Mouse (Mus musculus) intestine, embryonic 15.5 days (tissue): ENCODE measurements around the gene Ssbp2. TPM values are rescaled to one million over a fixed set of nuclear protein-coding genes. Genes with fewer than 3 reads are reported as not detected.

ENCODE experiments used
- ATAC-seq: fragments of 200-750 bp; cut with Nextera tagmentation; 2 replicates; pipeline ENCODE4 v1.8.0; 2017; ENCODE audit warnings: moderate TSS enrichment, moderate library complexity
- H3K27ac ChIP-seq: fragments of 300-500 bp; sonication (generic); 2 replicates; pipeline ENCODE4 v1.5.1; 2015; ENCODE audit warnings: mild to moderate bottlenecking, inconsistent platforms
- H3K27me3 ChIP-seq: fragments of 300-500 bp; sonication (generic); replicated peaks from 2 replicates; pipeline ENCODE4 v1.6.1; 2015; ENCODE audit warnings: inconsistent platforms
- H3K36me3 ChIP-seq: fragments of 300-500 bp; sonication (generic); 2 replicates; pipeline ENCODE4 v1.6.1; 2015; ENCODE audit warnings: inconsistent platforms
- H3K4me1 ChIP-seq: fragments of 300-500 bp; sonication (generic); replicated peaks from 2 replicates; pipeline ENCODE4 v1.6.1; 2015; ENCODE audit warnings: inconsistent platforms
- H3K4me2 ChIP-seq: fragments of 300-500 bp; sonication (generic); replicated peaks from 2 replicates; pipeline ENCODE4 v1.6.1; 2015; ENCODE audit warnings: mild to moderate bottlenecking, inconsistent platforms
- H3K4me3 ChIP-seq: fragments of 300-500 bp; sonication (generic); replicated peaks from 2 replicates; pipeline ENCODE4 v1.5.1; 2015; ENCODE audit warnings: inconsistent platforms
- H3K9ac ChIP-seq: fragments of 300-500 bp; sonication (generic); 2 replicates; pipeline ENCODE4 v1.6.1; 2015; ENCODE audit warnings: inconsistent platforms
- H3K9me3 ChIP-seq: fragments of 300-500 bp; sonication (generic); 2 replicates; pipeline ENCODE4 v1.6.1; 2016; ENCODE audit warnings: inconsistent platforms
- WGBS: fragments of 180-500 bp; shearing (Covaris S2); methylation state at CpG from one replicate; pipeline ENCODE4 v1.1.7; 2015; 5-methylcytosine and 5-hydroxymethylcytosine counted together
- polyA plus RNA-seq: library from polyadenylated mRNA; unstranded; fragments of >200 nt; fragmentation: Nextera tagmentation; extraction: Ambion mirVana; gene quantifications from 2 replicates; pipeline ENCODE4 v1.2.1, GENCODE M21; 2015

Gene Ssbp2
- polyA plus RNA-seq, 1 experiment from 2014 or later = 79.3 TPM

- H3K9ac ChIP-seq = no peak overlapping the region
- H3K9me3 ChIP-seq = no peaks in the 10 kb centered on the region
- H3K27me3 ChIP-seq = no peaks in the 10 kb centered on the region
- no peaks in the 10 kb centered on the region for H3K4me1 ChIP-seq
- no peak overlapping the region for H3K4me2 ChIP-seq
- no peak overlapping the region for H3K27ac ChIP-seq
- WGBS = 68% methylated on average over 12 of the region's 12 CpGs
- no peaks in the 10 kb centered on the region for H3K36me3 ChIP-seq
- no peak for ATAC-seq
- H3K4me3 ChIP-seq = no peak overlapping the region
Measured at GRCm38 (mm10) chr13:91502642-91503373, 42.7 kb downstream of the Ssbp2 start.

- Histone ChIP-seq H3K27me3 (no peaks in the 10 kb centered on the region), H3K27ac (no peak overlapping the region), H3K4me3 (no peak overlapping the region), H3K4me2 (no peak overlapping the region), H3K9ac (no peak overlapping the region), H3K36me3 (no peaks in the 10 kb centered on the region), H3K9me3 (no peaks in the 10 kb centered on the region), H3K4me1 (no peaks in the 10 kb centered on the region)
- no peak for ATAC-seq
- WGBS = 74% methylated on average over 1 of the region's 1 CpGs
Measured at GRCm38 (mm10) chr13:91508991-91509390, 48.9 kb downstream of the Ssbp2 start.

- Histone ChIP-seq H3K4me3 (no peak overlapping the region), H3K9me3 (no peaks in the 10 kb centered on the region), H3K9ac (no peak overlapping the region), H3K4me2 (no peak overlapping the region), H3K27ac (no peak overlapping the region), H3K36me3 (no peaks in the 10 kb centered on the region), H3K27me3 (no peaks in the 10 kb centered on the region), H3K4me1 (no peaks in the 10 kb centered on the region)
- no peak for ATAC-seq
- 18% methylated on average over 2 of the region's 2 CpGs for WGBS
Measured at GRCm38 (mm10) chr13:91509467-91509866, 49.4 kb downstream of the Ssbp2 start.

DNA sequence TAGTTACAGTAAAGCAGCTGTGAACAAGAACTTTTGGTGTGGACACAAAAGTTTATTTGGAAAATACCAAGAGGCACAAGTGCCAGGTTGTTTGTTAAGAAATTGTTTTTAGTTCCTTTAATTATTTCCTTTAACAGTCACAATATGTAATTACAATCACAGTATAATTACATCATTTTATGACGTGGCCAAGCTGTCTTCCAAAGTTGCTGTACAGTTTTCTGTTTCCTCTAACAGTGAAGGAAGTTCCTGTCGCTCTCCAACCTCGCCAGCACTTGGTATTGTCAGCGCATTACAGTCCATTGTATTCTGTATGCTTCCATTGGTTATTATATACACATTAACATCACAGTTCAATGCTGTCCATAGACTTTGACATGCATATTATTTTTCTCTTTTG, 54.9 kb downstream of the Ssbp2 start:
- H3K4me3 ChIP-seq = no peak overlapping the region
- no peak overlapping the region for H3K4me2 ChIP-seq
- ATAC-seq = no peak
- H3K27me3 ChIP-seq = no peaks in the 10 kb centered on the region
- no peaks in the 10 kb centered on the region for H3K36me3 ChIP-seq
- no peak overlapping the region for H3K27ac ChIP-seq
- no peaks in the 10 kb centered on the region for H3K9me3 ChIP-seq
- no peak overlapping the region for H3K9ac ChIP-seq
- H3K4me1 ChIP-seq = no peaks in the 10 kb centered on the region
- WGBS = 84% methylated on average over 4 of the region's 4 CpGs

GRCm38 (mm10) chr13:91520073-91520750, 60.1 kb downstream of the Ssbp2 start:
- H3K9ac ChIP-seq = no peak overlapping the region
- H3K36me3 ChIP-seq = no peaks in the 10 kb centered on the region
- H3K27me3 ChIP-seq = no peaks in the 10 kb centered on the region
- H3K4me1 ChIP-seq = no peaks in the 10 kb centered on the region
- H3K27ac ChIP-seq = no peak overlapping the region
- H3K4me2 ChIP-seq = no peak overlapping the region
- no peak overlapping the region for H3K4me3 ChIP-seq
- H3K9me3 ChIP-seq = no peaks in the 10 kb centered on the region
- ATAC-seq = no peak
- 42% methylated on average over 4 of the region's 4 CpGs for WGBS

- 100% methylated on average over 1 of the region's 1 CpGs for WGBS
- H3K9ac ChIP-seq = no peak overlapping the region
- H3K27me3 ChIP-seq = no peaks in the 10 kb centered on the region
- H3K4me2 ChIP-seq = no peak overlapping the region
- no peaks in the 10 kb centered on the region for H3K36me3 ChIP-seq
- H3K9me3 ChIP-seq = no peaks in the 10 kb centered on the region
- no peaks in the 10 kb centered on the region for H3K4me1 ChIP-seq
- ATAC-seq = no peak
- H3K4me3 ChIP-seq = no peak overlapping the region
- no peak overlapping the region for H3K27ac ChIP-seq
Measured at GRCm38 (mm10) chr13:91520968-91521367, 60.9 kb downstream of the Ssbp2 start.

DNA sequence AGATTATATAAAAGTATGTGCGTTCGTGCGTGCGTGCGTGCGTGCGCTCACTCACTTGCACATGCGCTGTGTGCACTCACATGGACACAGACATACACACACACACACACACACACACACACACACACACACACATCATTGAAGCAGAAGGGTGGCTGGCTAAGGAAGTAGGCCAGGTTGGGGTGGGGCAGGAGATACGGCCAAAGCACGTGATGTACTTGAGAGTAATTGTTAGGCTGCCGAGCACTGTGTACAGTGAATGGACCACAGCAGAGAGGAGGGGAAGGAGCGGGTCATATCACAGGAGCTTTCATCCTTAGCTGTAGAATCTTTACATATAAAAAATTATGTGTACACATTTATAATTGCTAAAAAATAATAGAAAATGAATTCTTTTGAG, 66.0 kb downstream of the Ssbp2 start:
- no peaks in the 10 kb centered on the region for H3K27me3 ChIP-seq
- no peak for ATAC-seq
- H3K36me3 ChIP-seq = no peaks in the 10 kb centered on the region
- H3K9ac ChIP-seq = no peak overlapping the region
- no peak overlapping the region for H3K4me3 ChIP-seq
- H3K4me2 ChIP-seq = no peak overlapping the region
- 87% methylated on average over 12 of the region's 12 CpGs for WGBS
- no peaks in the 10 kb centered on the region for H3K4me1 ChIP-seq
- H3K27ac ChIP-seq = no peak overlapping the region
- no peaks in the 10 kb centered on the region for H3K9me3 ChIP-seq

DNA sequence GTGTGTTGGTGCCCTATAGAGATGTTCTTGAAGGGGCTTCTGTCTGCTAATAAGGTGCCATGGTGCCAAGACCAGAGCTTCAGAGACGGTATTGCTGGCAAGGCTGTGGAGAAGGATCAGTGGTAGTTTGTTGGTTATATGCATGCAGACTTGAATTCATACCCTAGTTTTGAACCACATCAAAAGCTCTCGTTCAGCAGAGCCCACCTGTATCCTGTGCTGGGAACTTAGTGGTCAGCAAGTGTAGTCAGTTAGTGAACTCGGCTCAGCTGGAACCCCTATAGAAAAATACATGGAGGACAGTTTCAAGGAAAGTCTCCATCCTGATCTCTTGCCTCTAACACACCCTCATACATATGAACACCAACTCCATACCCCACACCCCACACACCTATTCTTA, 69.7 kb downstream of the Ssbp2 start:
- 88% methylated on average over 3 of the region's 3 CpGs for WGBS

GRCm38 (mm10) chr13:91536711-91537110, 76.6 kb downstream of the Ssbp2 start:
- Histone ChIP-seq H3K4me2 (no peak overlapping the region), H3K36me3 (peaks cover 7% of the 10 kb centered on the region), H3K4me3 (no peak overlapping the region), H3K9me3 (no peaks in the 10 kb centered on the region), H3K4me1 (no peaks in the 10 kb centered on the region), H3K27ac (no peak overlapping the region), H3K9ac (no peak overlapping the region), H3K27me3 (no peaks in the 10 kb centered on the region)
- WGBS = 74% methylated on average over 3 of the region's 3 CpGs
- ATAC-seq = no peak

More for the DNA sequence above, 69.7 kb downstream of the Ssbp2 start:
- H3K4me3 ChIP-seq = no peak overlapping the region
- no peak overlapping the region for H3K9ac ChIP-seq
- peaks cover 7% of the 10 kb centered on the region for H3K36me3 ChIP-seq
- H3K4me2 ChIP-seq = no peak overlapping the region
- no peak overlapping the region for H3K27ac ChIP-seq
- no peak for ATAC-seq
- H3K4me1 ChIP-seq = no peaks in the 10 kb centered on the region
- no peaks in the 10 kb centered on the region for H3K9me3 ChIP-seq
- H3K27me3 ChIP-seq = no peaks in the 10 kb centered on the region

- H3K9me3 ChIP-seq = no peaks in the 10 kb centered on the region
- H3K27me3 ChIP-seq = no peaks in the 10 kb centered on the region
- no peak overlapping the region for H3K4me2 ChIP-seq
- H3K4me1 ChIP-seq = no peaks in the 10 kb centered on the region
- no peak overlapping the region for H3K4me3 ChIP-seq
- no peak for ATAC-seq
- H3K9ac ChIP-seq = no peak overlapping the region
- no peaks in the 10 kb centered on the region for H3K36me3 ChIP-seq
- 95% methylated on average over 2 of the region's 2 CpGs for WGBS
- no peak overlapping the region for H3K27ac ChIP-seq
Measured at GRCm38 (mm10) chr13:91540145-91541068, 80.3 kb downstream of the Ssbp2 start.

- Histone ChIP-seq H3K27me3 (no peaks in the 10 kb centered on the region), H3K4me3 (no peak overlapping the region), H3K9ac (no peak overlapping the region), H3K36me3 (no peaks in the 10 kb centered on the region), H3K27ac (no peak overlapping the region), H3K4me2 (no peak overlapping the region), H3K4me1 (no peaks in the 10 kb centered on the region), H3K9me3 (no peaks in the 10 kb centered on the region)
- WGBS = 91% methylated on average over 6 of the region's 6 CpGs
- ATAC-seq = no peak
Measured at GRCm38 (mm10) chr13:91541069-91541429, 81.0 kb downstream of the Ssbp2 start.

DNA sequence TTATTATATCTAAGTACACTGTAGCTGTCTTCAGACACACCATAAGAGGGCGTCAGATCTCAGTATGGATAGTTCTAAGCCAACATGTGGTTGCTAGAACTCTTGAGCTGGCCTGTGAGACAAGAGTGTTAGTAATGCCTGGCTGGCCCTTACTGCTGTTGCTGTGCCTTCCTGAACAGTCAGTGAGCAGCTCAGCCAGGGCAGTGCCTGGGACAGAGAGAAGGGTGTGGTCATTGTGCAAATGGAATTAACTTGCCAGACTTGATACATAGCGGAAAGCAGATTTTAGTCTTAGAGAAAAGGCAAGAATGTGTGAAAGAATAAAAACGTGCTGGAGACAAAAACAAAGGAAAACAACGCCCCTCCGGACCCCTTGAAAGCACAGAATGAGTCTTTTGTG, 83.5 kb downstream of the Ssbp2 start:
- Histone ChIP-seq H3K9ac (no peak overlapping the region), H3K4me2 (no peak overlapping the region)
- 76% methylated on average over 5 of the region's 5 CpGs for WGBS

More for the DNA sequence above, 83.5 kb downstream of the Ssbp2 start:
- Histone ChIP-seq H3K9me3 (no peaks in the 10 kb centered on the region), H3K4me1 (no peaks in the 10 kb centered on the region), H3K4me3 (no peak overlapping the region), H3K27me3 (no peaks in the 10 kb centered on the region), H3K27ac (no peak overlapping the region), H3K36me3 (no peaks in the 10 kb centered on the region)
- ATAC-seq = no peak
